In the genomic region with DNA sequence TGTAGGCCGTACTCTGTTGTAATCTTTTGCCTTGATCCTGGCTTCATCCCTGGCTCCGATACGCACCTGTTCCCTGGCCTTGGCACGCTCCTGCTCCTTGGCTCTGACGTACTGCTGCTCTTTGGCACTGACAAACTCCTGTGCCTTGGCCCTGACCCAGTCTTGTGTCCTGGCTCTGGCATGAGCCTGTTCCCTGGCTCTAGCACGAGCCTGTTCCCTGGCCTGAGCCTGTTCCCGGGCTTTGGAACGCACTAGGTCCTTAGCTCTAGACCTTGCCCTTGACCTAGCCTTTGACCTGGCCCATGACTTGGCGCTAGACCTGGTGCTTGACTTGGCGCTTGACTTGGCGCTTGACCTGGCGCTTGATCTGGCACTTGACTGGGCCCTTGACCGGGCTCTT, we compare ENCODE assay signal across 19 mouse cellular contexts. TPM values are rescaled to one million over a fixed set of nuclear protein-coding genes. Genes with fewer than 3 reads are reported as not detected.
DNase-seq lines count a peak whose midpoint lies in the region; ATAC-seq lines count a peak whose summit lies in the region.
"Had no signal": no experiment of that assay in that cellular context is flagged by ENCODE, and none has a peak within 500 bp of the region (broad histone marks: within the 10 kb centered on the region; RNA-seq: fewer than 3 reads in every experiment).

No protein-coding gene starts in this region.

- H3K27ac ChIP-seq in kidney, embryonic 16.5 days (ENCODE audit: low read length), result no peak overlapping the region
- H3K27ac ChIP-seq: limb, embryonic 13.5 days; midbrain, embryonic 12.5 days; neural tube, embryonic 12.5 days had no signal

- H3K9ac ChIP-seq in kidney, embryonic 16.5 days (replicated peaks; ENCODE audit: low read length), result no peak overlapping the region
- H3K9ac ChIP-seq: limb, embryonic 13.5 days; lung, embryonic 14.5 days; midbrain, embryonic 12.5 days; neural tube, embryonic 12.5 days had no signal

- DNase-seq in kidney, adult 8-10 months, result peak; percentile 85 to 90
- DNase-seq in adrenal gland, postnatal 25 days, result peak; percentile 22
- DNase-seq in cerebellum, adult 18-20 months, result peak; percentile 36 to 40
- peak; percentile 5 for DNase-seq in gastrocnemius, postnatal 10 days
- DNase-seq in right cerebral cortex, adult 18-20 months, result no peak
- DNase-seq in right cerebral cortex, postnatal 14 days, result no peak
- DNase-seq in heart, postnatal 4 days, result no peak
- DNase-seq: embryo, embryonic 11 days; lung, embryonic 14.5 days had no signal

- WGBS in kidney, embryonic 16.5 days, result 95% methylated on average over 13 of the region's 13 CpGs

- ATAC-seq in kidney, embryonic 16.5 days (ENCODE audit: low FRiP score, low TSS enrichment), result no peak
- ATAC-seq: Patski had no signal

- H3K9me3 ChIP-seq in kidney, embryonic 16.5 days (ENCODE audit: low read length), result no peaks in the 10 kb centered on the region
- H3K9me3 ChIP-seq: limb, embryonic 13.5 days; midbrain, embryonic 12.5 days; neural tube, embryonic 12.5 days had no signal

- no peak overlapping the region for H3K4me3 ChIP-seq in kidney, embryonic 16.5 days (ENCODE audit: low read length)
- H3K4me3 ChIP-seq: limb, embryonic 13.5 days; midbrain, embryonic 12.5 days; neural tube, embryonic 12.5 days had no signal

- no peaks in the 10 kb centered on the region for H3K27me3 ChIP-seq in kidney, embryonic 16.5 days (ENCODE audit: insufficient read depth, low read length)
- H3K27me3 ChIP-seq: limb, embryonic 13.5 days; midbrain, embryonic 12.5 days; neural tube, embryonic 12.5 days; Patski had no signal

- H3K4me2 ChIP-seq in kidney, embryonic 16.5 days (replicated peaks; ENCODE audit: low read depth, low read length), result no peak overlapping the region
- H3K4me2 ChIP-seq: limb, embryonic 13.5 days; lung, embryonic 14.5 days; midbrain, embryonic 12.5 days; neural tube, embryonic 12.5 days had no signal

- no peaks in the 10 kb centered on the region for H3K4me1 ChIP-seq in kidney, embryonic 16.5 days (ENCODE audit: insufficient read depth, low read length)
- H3K4me1 ChIP-seq: limb, embryonic 13.5 days; midbrain, embryonic 12.5 days; neural tube, embryonic 12.5 days had no signal

- no peaks in the 10 kb centered on the region for H3K36me3 ChIP-seq in kidney, embryonic 16.5 days (ENCODE audit: insufficient read depth, low read length)
- H3K36me3 ChIP-seq: limb, embryonic 13.5 days; midbrain, embryonic 12.5 days; neural tube, embryonic 12.5 days had no signal

RNA-seq across cellular contexts. Expression of a gene that starts 0.8 kb away (rescaled TPM):
- not detected in 2 replicates for polyA plus RNA-seq in kidney, embryonic 16.5 days (2015; fragmentation: Nextera tagmentation; extraction: Ambion mirVana)
- total RNA-seq in adrenal gland, postnatal 25 days (2021), result not detected in 2 replicates
- total RNA-seq in gastrocnemius, postnatal 10 days (2021), result not detected
- total RNA-seq in heart, postnatal 4 days (2021), result not detected
- total RNA-seq: CH12.LX; heart, postnatal 10 days; layer of hippocampus, postnatal 25 days had no signal
- polyA plus RNA-seq: limb, embryonic 13.5 days; lung, embryonic 14.5 days; midbrain, embryonic 12.5 days; neural tube, embryonic 12.5 days; Patski; stomach, embryonic 14.5 days; urinary bladder, adult 2 months had no signal

RNA-seq across cellular contexts. Expression of a gene that starts 22.0 kb away (rescaled TPM):
- polyA plus RNA-seq in kidney, embryonic 16.5 days (2015; fragmentation: Nextera tagmentation; extraction: Ambion mirVana), result not detected in 2 replicates
- total RNA-seq in adrenal gland, postnatal 25 days (2021), result not detected in 2 replicates
- not detected for total RNA-seq in gastrocnemius, postnatal 10 days (2021)
- total RNA-seq in heart, postnatal 4 days (2021), result not detected
- total RNA-seq: CH12.LX; heart, postnatal 10 days; layer of hippocampus, postnatal 25 days had no signal
- polyA plus RNA-seq: limb, embryonic 13.5 days; lung, embryonic 14.5 days; midbrain, embryonic 12.5 days; neural tube, embryonic 12.5 days; Patski; stomach, embryonic 14.5 days; urinary bladder, adult 2 months had no signal

RNA-seq across cellular contexts. Expression of a gene that starts 35.4 kb away (rescaled TPM):
- polyA plus RNA-seq in kidney, embryonic 16.5 days (2015; fragmentation: Nextera tagmentation; extraction: Ambion mirVana), result not detected in 2 replicates
- not detected in 2 replicates for total RNA-seq in adrenal gland, postnatal 25 days (2021)
- total RNA-seq in gastrocnemius, postnatal 10 days (2021), result not detected
- total RNA-seq in heart, postnatal 4 days (2021), result not detected
- total RNA-seq: CH12.LX; heart, postnatal 10 days had no signal
- polyA plus RNA-seq: limb, embryonic 13.5 days; lung, embryonic 14.5 days; midbrain, embryonic 12.5 days; neural tube, embryonic 12.5 days; Patski; stomach, embryonic 14.5 days; urinary bladder, adult 2 months had no signal

RNA-seq across cellular contexts. Expression of a gene that starts 35.5 kb away (rescaled TPM):
- polyA plus RNA-seq in kidney, embryonic 16.5 days (2015; fragmentation: Nextera tagmentation; extraction: Ambion mirVana), result not detected in 2 replicates
- total RNA-seq in adrenal gland, postnatal 25 days (2021), result not detected in 2 replicates
- not detected for total RNA-seq in gastrocnemius, postnatal 10 days (2021)
- total RNA-seq in heart, postnatal 4 days (2021), result not detected
- total RNA-seq: CH12.LX; heart, postnatal 10 days had no signal
- polyA plus RNA-seq: limb, embryonic 13.5 days; lung, embryonic 14.5 days; midbrain, embryonic 12.5 days; neural tube, embryonic 12.5 days; Patski; stomach, embryonic 14.5 days; urinary bladder, adult 2 months had no signal

RNA-seq across cellular contexts. Expression of a gene that starts 39.7 kb away (rescaled TPM):
- 2.2 and 2.3 TPM in 2 replicates for polyA plus RNA-seq in kidney, embryonic 16.5 days (2015; fragmentation: Nextera tagmentation; extraction: Ambion mirVana)
- 6.0 and 8.1 TPM in 2 replicates for total RNA-seq in adrenal gland, postnatal 25 days (2021)
- total RNA-seq in gastrocnemius, postnatal 10 days (2021), result 10 to 100 TPM; 13.7 to 14.1 TPM
- 1 to 10 TPM; 4.9 to 5.3 TPM for total RNA-seq in heart, postnatal 4 days (2021)

Comparison
In these comparisons a context has a peak if more than half of its experiments do, and no peak if none do; other contexts are left out.
1. DNase-seq: peak in kidney, adult 8-10 months (2 of 2), adrenal gland, postnatal 25 days (single experiment), cerebellum, adult 18-20 months (2 of 2) and gastrocnemius, postnatal 10 days (single experiment); none in right cerebral cortex, adult 18-20 months (single experiment), right cerebral cortex, postnatal 14 days (single experiment) and heart, postnatal 4 days (single experiment).